Mouse (Mus musculus): ENCODE measurements around the gene Atg16l2. TPM values are rescaled to one million over a fixed set of nuclear protein-coding genes. Genes with fewer than 3 reads are reported as not detected.

Atg16l2 gene
- 26.1 and 26.6 TPM in 2 replicates for polyA plus RNA-seq (2012; rRNA removed)

DNA sequence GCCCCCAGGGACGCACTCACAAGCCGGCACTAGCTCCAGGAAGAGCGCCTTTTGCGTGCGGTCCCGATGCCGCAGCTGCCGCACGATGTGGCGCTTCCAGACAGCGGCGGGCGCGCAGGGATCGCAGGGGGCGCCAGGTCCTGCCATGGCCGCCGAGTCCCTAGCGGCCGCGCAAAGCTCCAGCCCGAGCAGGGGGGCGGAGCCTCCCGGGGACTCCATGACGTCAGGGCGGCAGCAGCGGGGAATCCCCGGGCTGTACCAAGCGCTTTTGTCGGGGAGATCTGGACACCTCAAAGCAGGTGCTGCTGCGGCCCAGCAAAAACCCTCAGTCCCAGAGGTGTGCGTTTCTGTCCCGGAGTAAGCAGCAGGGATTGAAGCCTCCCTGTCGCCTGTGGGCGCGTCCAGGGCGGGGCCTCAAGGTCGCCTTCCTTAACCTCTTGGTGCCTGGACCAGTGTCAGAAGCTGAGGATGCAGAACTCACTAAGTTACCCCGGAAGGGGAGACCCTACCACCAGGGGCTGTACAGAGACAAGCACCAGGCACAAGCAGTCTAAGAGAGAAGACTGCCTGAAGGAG is at the start of gene Atg16l2:
Gene Atg16l2, minus strand, starts transcription at position 371 of the 576 bp plus-strand sequence.

DNA sequence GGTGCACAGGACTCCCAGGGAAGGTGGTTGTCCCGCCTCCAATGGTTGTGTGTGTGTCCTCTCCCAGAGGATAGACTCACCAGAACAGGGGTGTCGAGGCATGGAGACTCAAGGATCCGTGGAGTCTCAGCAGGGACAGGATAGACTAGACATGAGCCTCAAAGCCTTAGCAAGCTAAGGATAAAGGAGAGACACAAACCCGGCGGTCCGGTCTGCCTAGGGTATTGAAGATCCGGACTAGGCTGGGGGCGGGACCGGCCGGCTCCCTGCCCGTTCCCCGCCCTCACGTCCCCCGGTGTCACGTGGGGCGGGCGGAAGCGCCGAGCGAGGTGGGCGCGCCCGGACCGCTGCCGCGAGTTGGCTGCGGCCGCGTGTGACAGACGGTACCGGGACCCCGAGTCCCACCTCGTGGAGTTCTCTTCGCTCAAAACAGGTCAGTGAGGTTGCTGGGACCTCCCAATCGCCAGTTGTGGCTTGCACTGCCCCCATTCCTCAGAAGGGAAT is 45.8 kb upstream of the Atg16l2 start, which contains the start of gene Arap1:
Gene Arap1, plus strand, starts transcription at position 301 of the 504 bp plus-strand sequence.

DNA sequence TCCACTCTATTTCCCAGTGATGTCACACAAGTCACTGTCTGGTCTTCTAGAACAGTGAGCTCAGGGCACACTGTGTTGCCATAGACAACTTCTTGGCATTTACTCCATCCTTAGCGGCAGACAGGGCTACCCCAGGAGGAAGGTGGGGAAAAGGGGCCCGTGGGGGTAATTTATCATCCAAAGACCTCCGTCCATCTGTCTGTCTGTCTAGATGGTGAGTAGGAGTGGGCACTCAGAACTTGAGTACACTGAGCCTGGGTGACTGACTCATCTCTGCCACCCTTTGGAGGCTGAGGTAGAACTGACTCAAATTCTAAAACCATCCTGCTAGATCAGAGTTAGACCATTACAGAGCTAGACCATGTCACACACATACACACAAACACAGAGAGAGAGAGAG is 15.0 kb upstream of the Atg16l2 start, which contains the start of gene Stard10:
Gene Stard10, plus strand, starts transcription at position 73 of the 400 bp plus-strand sequence.

Other genes with a start within 250 kb of the Atg16l2 start
- gene Fchsd2, start 209.4 kb downstream of the Atg16l2 start, polyA plus RNA-seq (2012; rRNA removed), result 11.1 and 18.1 TPM in 2 replicates
- gene Stard10, start 14.8 kb upstream of the Atg16l2 start, polyA plus RNA-seq (2012; rRNA removed), result 808 and 811 TPM in 2 replicates
- 148 and 163 TPM in 2 replicates for gene Arap1, start 45.8 kb upstream of the Atg16l2 start, polyA plus RNA-seq (2012; rRNA removed)
- 0.38 TPM in 1 of 2 replicates, not detected in the other for gene Gm45837, start 108.6 kb upstream of the Atg16l2 start, polyA plus RNA-seq (2012; rRNA removed)
- 87.5 and 90.1 TPM in 2 replicates for gene Pde2a, start 119.4 kb upstream of the Atg16l2 start, polyA plus RNA-seq (2012; rRNA removed)

Data from colon, adult 2 months (tissue).